Mouse (Mus musculus) spleen, postnatal 10 days (tissue): ENCODE measurements at regions not wholly inside any gene's neighbourhood (a gene's known extent, or its start where the extent isn't known, plus 50 kb on each side); places are given as distances from the start of the nearest gene placed in this dataset.

Experiments
- DNase-seq, 2 experiments: peaks; one replicate each; pipeline ENCODE4 v3.0.0; 2021 to 2022; ENCODE audit warnings: low spot score in 2 of 2

- no peak for DNase-seq
Measured at GRCm38 (mm10) chr4:95389647-95390046, 167.7 kb upstream of the Fggy start.

GRCm38 (mm10) chr4:95390549-95390948 lies 166.8 kb upstream of the Fggy start:
- DNase-seq = no peak

DNA sequence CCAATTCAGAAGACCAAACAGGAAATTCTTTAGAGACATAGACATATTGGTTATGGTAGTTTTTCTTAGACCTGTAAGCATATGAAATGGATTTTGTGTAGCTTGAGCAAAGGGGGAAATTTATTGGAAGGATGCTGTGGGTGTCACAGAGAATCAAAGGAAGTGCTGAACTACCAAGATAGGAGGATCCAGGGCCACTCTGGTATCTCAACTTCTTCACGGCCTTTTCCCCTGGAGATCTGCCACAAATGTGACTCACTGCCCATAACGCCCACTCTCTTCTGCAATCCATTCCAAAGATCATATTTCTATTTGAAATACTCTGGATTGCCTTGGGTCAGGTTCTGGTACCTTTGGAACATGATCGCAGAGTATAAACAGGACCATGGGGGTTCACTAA lies 161.6 kb upstream of the Fggy start:
- DNase-seq = no peak

DNA sequence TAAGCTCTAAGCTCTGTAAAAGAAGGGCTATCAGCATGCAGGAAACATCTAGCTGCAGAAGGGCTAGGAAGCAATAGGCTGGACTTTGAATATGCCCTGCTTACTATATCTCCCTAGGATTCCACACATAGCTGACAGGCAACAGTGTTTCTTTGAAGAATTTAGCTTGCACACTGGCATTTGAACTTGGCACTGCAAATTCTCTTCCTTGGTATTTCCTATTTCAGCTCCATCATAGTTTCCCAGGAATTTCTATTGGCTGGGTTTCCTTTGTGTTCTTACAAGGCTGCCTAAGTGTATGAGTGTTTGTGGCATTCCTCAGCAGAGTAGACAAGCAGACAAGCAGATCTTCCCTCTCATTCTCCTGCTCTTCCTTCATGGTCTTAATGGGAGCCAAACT lies 159.0 kb upstream of the Fggy start:
- DNase-seq = no peak

- DNase-seq = no peak
Measured at GRCm38 (mm10) chr4:95402273-95402672, 155.0 kb upstream of the Fggy start.

DNA sequence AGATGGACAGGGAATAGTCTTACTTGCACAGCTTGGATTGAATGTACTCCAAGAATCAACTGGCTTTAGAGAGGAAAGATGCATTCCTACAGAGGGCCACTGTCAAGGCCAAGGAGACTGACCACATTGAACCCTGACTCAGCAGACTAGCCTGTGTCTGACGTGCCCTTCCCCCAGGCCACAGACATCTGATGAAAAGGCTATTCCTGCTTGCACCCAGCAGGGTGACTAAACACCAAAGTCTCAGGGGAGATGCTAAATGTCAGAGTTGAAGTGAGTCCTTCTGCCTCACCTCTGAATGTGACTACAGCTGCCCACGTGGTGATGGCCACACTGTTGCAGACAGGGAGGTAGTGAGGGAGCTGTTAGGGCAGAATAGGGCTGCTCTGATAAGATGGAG lies 140.2 kb upstream of the Fggy start:
- DNase-seq = no peak

- DNase-seq = no peak
Measured at GRCm38 (mm10) chr4:95426563-95426962, 130.7 kb upstream of the Fggy start.

- no peak for DNase-seq
Measured at GRCm38 (mm10) chr4:95434543-95434942, 122.8 kb upstream of the Fggy start.

GRCm38 (mm10) chr4:95435080-95435479 lies 122.2 kb upstream of the Fggy start:
- no peak for DNase-seq

DNA sequence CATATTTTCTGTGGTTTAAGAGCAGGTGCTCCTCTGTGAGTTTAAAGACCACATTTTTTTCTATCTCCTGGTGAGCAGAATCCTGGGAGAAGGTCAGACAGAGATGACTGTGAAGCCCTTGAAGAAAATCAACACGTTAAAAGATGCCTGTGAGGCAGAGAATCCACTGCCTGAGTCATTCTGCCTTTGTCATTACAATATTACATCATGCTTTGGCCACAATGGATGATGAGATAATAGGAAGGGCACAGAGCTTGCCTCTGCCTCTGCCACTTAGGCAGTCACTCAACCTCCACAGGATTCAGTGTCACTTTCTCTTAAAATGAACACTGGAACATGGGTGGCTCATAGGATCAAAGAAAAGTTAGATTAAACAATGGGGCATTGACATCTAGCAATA lies 117.5 kb upstream of the Fggy start:
- no peak for DNase-seq

DNA sequence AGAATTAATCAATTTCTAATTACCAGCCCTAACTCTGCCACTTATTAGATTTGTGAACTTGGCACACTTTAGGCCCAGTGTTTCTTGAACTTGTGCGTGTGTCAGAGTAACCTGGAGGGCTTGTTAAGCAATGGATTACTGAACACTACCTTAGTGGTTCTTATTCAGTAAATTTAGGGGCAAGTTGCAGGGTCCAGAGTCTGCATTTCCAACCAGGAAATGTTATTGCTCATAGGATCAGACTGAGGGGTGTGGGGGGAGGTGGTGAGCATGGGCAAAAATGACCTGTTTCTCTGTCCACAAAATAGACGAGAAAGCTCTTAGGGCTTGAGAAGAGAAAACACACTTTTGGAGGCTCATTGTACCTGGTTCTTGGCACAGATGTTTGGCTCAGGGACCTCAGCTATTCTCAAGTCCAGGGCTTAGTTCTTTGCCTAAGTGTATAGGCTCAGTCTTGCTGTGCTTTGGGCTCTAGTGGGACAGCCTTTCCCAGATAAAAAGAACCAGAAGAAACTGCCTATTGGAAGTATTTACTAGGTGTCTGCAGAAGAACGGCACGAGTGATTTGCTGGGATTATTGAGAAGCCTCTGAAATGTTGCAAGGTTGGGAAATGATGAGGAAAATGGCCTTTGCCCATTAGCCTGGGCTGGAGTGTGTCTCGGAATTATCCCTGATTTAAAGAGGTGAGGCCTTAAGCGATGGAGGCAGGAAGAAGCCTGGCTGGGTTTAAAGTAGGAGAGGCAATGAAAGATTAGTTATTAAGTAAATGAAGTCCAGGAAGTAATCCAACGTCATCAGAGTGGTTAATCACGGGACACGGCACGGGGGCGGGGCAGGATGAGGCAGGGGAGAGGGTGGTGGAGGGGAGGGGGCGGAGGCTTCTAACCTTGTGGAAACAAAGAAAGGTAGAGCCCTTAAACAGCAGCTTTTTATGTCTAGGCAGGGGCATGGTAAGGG lies 113.2 kb upstream of the Fggy start:
- no peak for DNase-seq

- DNase-seq = no peak
Measured at GRCm38 (mm10) chr4:95450286-95450685, 107.0 kb upstream of the Fggy start.

- no peak for DNase-seq
Measured at GRCm38 (mm10) chr4:95451831-95452230, 105.5 kb upstream of the Fggy start.

DNA sequence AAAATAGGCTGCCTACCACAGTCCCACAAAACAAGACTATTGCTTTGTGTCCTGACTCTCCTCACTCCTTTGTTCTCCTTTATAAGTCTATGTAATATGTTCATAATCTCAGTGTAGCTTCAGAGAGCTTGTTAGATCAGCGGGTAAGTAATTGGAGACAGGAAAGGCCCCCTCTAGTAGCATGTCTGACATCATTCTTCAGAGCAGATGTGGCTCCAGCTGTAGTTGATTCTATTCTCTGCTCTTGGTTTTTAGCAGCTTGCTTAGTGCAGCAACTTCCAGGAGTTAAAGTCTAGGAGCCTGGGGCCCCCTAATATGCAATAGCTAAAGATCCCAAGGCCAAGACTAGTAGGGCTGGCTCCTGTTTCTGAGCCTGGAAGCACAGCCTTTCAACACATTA lies 101.0 kb upstream of the Fggy start:
- no peak for DNase-seq

GRCm38 (mm10) chr4:95456943-95457342 lies 100.4 kb upstream of the Fggy start:
- no peak for DNase-seq

DNA sequence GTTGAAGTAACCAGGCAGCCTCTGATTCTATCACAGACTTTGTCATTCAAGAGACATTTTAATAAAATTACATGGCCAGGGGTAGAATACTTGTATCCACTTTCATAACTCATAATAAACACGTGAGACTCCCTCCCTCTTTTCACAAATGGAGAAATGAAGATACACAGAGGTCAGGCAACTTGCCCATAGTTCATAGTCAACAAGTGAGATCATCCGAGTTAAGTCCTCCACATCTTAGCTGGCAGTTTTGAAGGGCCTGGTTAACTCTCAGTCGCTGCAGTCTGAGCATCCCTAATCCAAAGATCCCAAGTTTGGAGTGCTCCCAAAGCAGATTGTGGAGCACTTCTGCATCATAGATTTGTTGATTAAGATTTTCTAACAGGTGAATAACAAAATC lies 94.8 kb upstream of the Fggy start:
- no peak for DNase-seq

GRCm38 (mm10) chr4:95463082-95463825 lies 94.1 kb upstream of the Fggy start:
- no peak for DNase-seq

DNA sequence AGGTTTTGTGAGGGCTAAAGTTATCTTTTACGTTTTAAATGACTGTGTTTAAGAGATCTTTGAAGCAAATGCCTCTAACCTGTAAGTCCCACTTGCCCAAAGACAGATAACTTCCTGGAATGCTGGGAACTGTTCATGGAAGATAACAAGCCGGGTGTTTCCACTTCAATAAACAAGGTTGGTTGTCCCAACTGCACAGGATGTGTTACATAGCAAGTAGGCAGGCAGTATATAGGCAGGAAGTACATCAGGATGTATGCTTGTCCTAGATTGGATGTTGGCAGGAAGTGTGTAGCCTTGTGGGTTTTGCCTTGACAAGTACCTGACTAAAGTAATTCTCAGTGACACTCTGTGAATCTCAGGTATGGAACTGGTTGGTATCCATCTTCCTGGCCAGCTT lies 90.7 kb upstream of the Fggy start:
- DNase-seq = no peak

- no peak for DNase-seq
Measured at GRCm38 (mm10) chr4:95467526-95467925, 89.8 kb upstream of the Fggy start.

GRCm38 (mm10) chr4:95474726-95475406 lies 82.4 kb upstream of the Fggy start:
- no peak for DNase-seq

GRCm38 (mm10) chr4:95476071-95476724 lies 81.1 kb upstream of the Fggy start:
- no peak for DNase-seq

DNA sequence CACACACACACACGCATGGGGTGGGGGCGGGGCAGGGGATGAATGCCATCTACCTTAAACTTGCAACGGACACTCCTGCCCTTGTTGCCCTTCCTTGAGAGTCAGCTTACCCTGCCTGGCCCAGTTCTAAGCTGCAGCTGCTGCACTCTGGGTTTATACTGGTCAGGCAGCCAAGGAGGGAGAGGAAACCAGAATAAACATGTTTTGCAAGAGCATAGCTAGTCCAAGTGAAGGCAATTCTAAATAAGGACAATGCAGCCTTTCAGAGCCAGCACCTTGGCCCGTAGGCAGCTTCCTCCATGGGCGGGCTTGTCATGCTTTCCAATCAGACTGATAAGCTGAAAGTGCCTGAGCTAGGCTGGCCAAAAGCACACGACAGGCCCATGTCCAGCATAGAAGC lies 73.7 kb upstream of the Fggy start:
- no peak for DNase-seq
